Mouse (Mus musculus) midbrain, embryonic 16.5 days (tissue): ENCODE measurements around the gene Rgs6. TPM values are rescaled to one million over a fixed set of nuclear protein-coding genes. Genes with fewer than 3 reads are reported as not detected.

Source experiments
- ATAC-seq: fragments of 200-750 bp; cut with Nextera tagmentation; 2 replicates; pipeline ENCODE4 v1.8.0; 2017; ENCODE audit warnings: moderate TSS enrichment
- H3K27ac ChIP-seq: fragments of 300-500 bp; sonication (generic); 2 replicates; pipeline ENCODE4 v1.5.1; 2014; ENCODE audit warnings: mild to moderate bottlenecking, low read length, mixed read lengths
- H3K27me3 ChIP-seq: fragments of 300-500 bp; sonication (generic); 2 replicates; pipeline ENCODE4 v1.6.1; 2014; ENCODE audit warnings: low read depth, low read length, mixed read lengths; ENCODE audit not compliant: control insufficient read depth, insufficient read depth
- H3K36me3 ChIP-seq: fragments of 300-500 bp; sonication (generic); 2 replicates; pipeline ENCODE4 v1.6.1; 2014; ENCODE audit warnings: mild to moderate bottlenecking, low read length, moderate library complexity, mixed read lengths; ENCODE audit not compliant: control insufficient read depth, insufficient read depth
- H3K4me1 ChIP-seq: fragments of 300-500 bp; sonication (generic); 2 replicates; pipeline ENCODE4 v1.6.1; 2014; ENCODE audit warnings: mild to moderate bottlenecking, low read length, mixed read lengths; ENCODE audit not compliant: control insufficient read depth, insufficient read depth
- H3K4me2 ChIP-seq: fragments of 300-500 bp; sonication (generic); 2 replicates; pipeline ENCODE4 v1.6.1; 2014; ENCODE audit warnings: mild to moderate bottlenecking, low read length, mixed read lengths
- H3K4me3 ChIP-seq: fragments of 300-500 bp; sonication (generic); 2 replicates; pipeline ENCODE4 v1.5.1; 2014; ENCODE audit warnings: low read depth, mild to moderate bottlenecking, low read length, moderate library complexity, mixed read lengths
- H3K9ac ChIP-seq: fragments of 300-500 bp; sonication (generic); 2 replicates; pipeline ENCODE4 v1.6.1; 2014; ENCODE audit warnings: low read depth, low read length, mixed read lengths
- H3K9me3 ChIP-seq: fragments of 300-500 bp; sonication (generic); replicated peaks from 2 replicates; pipeline ENCODE4 v1.6.1; 2014; ENCODE audit warnings: mild to moderate bottlenecking, low read length, mixed read lengths; ENCODE audit not compliant: control insufficient read depth, poor library complexity, severe bottlenecking
- WGBS: fragments of 180-500 bp; shearing (Covaris S2); extraction: QIAGEN DNeasy Blood & Tissue Kit; methylation state at CpG from one replicate; pipeline ENCODE4 v1.1.7; 2014; 5-methylcytosine and 5-hydroxymethylcytosine counted together
- polyA plus RNA-seq: library from polyadenylated mRNA; unstranded; fragments of >200 nt; fragmentation: Nextera tagmentation; extraction: Ambion mirVana; gene quantifications from 2 replicates; pipeline ENCODE4 v1.2.1, GENCODE M21; 2015

The Rgs6 gene
- polyA plus RNA-seq, 1 experiment from 2014 or later: 17.9 TPM

- Histone ChIP-seq H3K9me3 (no peaks in the 10 kb centered on the region), H3K27me3 (no peaks in the 10 kb centered on the region), H3K4me3 (no peak overlapping the region), H3K9ac (no peak overlapping the region), H3K4me2 (no peak overlapping the region), H3K4me1 (no peaks in the 10 kb centered on the region), H3K27ac (no peak overlapping the region), H3K36me3 (no peaks in the 10 kb centered on the region)
- 44% methylated on average over 4 of the region's 4 CpGs for WGBS
- ATAC-seq: no peak
Observed at GRCm38 (mm10) chr12:82970521-82971105, 382.5 kb downstream of the Rgs6 start.

- no peaks in the 10 kb centered on the region for H3K9me3 ChIP-seq
- no peak overlapping the region for H3K27ac ChIP-seq
- WGBS: 83% methylated on average over 1 of the region's 1 CpGs
- no peaks in the 10 kb centered on the region for H3K36me3 ChIP-seq
- no peaks in the 10 kb centered on the region for H3K4me1 ChIP-seq
- no peak for ATAC-seq
- no peak overlapping the region for H3K9ac ChIP-seq
- H3K4me3 ChIP-seq: no peak overlapping the region
- H3K4me2 ChIP-seq: no peak overlapping the region
- H3K27me3 ChIP-seq: no peaks in the 10 kb centered on the region
Observed at GRCm38 (mm10) chr12:82971176-82971575, 383.1 kb downstream of the Rgs6 start.

DNA sequence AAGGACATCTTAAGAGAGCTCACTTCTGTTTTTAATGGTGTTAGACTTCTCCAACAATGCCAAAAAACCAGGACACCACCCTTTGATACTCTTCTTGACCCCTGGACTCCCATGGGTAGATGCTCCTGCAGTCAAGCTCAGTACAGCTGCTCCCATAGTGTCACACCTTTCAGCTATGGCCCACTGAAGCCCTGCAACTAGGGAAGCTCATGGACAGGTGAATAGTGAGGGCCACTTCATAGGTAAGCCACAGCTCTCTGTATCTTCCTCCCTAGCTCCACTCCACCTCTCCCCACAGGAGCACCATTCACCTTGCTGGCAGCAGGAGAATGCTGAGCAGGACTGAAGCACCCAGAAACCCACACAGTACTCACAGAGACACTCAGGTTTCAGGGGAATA lies 384.6 kb downstream of the Rgs6 start:
- Histone ChIP-seq H3K4me1 (no peaks in the 10 kb centered on the region), H3K9ac (no peak overlapping the region), H3K36me3 (no peaks in the 10 kb centered on the region), H3K4me2 (no peak overlapping the region), H3K27ac (no peak overlapping the region), H3K4me3 (no peak overlapping the region), H3K9me3 (no peaks in the 10 kb centered on the region), H3K27me3 (no peaks in the 10 kb centered on the region)
- no peak for ATAC-seq

DNA sequence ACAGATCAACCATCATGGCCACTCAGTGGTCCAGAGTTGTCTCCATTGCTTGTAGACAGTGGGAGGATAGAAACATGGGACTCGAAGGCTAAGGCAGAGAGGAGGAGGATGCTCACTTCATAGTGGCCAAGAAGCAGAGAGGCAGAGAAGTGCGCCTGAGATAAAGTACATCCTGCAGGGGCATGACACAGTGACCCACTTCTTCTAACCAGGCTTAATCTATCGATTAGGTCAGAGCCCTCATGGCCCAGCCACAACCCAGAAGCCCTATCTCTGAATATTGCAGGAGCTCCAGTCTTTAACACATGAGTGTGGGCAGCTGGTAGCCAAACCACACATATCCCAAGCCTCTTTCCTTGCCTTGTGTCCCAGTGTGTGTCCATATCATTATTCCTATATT lies 385.7 kb downstream of the Rgs6 start:
- H3K4me1 ChIP-seq: no peaks in the 10 kb centered on the region
- ATAC-seq: no peak
- no peak overlapping the region for H3K9ac ChIP-seq
- 91% methylated on average over 3 of the region's 3 CpGs for WGBS
- no peak overlapping the region for H3K4me3 ChIP-seq
- H3K27ac ChIP-seq: no peak overlapping the region
- H3K36me3 ChIP-seq: no peaks in the 10 kb centered on the region
- H3K27me3 ChIP-seq: no peaks in the 10 kb centered on the region
- H3K4me2 ChIP-seq: no peak overlapping the region
- no peaks in the 10 kb centered on the region for H3K9me3 ChIP-seq

DNA sequence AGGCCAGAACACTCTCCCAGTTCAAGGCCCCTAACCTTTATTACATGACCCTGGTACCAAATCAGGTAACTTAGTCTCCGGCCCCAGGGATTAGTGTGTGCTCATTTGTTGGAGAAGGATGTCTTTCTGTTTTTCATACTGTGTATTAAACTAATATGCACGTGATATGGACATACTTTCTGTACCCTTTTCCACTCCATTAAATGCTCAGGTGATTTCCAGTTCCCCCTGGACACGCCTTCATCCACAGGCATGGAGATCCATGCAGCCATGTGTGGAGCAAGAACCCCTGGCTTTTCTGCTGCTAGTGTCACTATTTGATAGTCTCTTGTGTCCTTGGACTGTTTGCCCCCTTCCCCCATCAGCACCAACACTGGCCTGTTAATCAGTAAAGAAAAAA lies 390.2 kb downstream of the Rgs6 start:
- no peak for ATAC-seq
- Histone ChIP-seq H3K36me3 (no peaks in the 10 kb centered on the region), H3K4me3 (no peak overlapping the region), H3K4me2 (no peak overlapping the region), H3K27me3 (no peaks in the 10 kb centered on the region), H3K9me3 (no peaks in the 10 kb centered on the region), H3K4me1 (no peaks in the 10 kb centered on the region), H3K27ac (no peak overlapping the region), H3K9ac (no peak overlapping the region)
- WGBS: 89% methylated on average over 3 of the region's 3 CpGs

- Histone ChIP-seq H3K4me1 (no peaks in the 10 kb centered on the region), H3K9ac (no peak overlapping the region), H3K4me3 (no peak overlapping the region), H3K27ac (no peak overlapping the region), H3K36me3 (no peaks in the 10 kb centered on the region), H3K9me3 (no peaks in the 10 kb centered on the region), H3K27me3 (no peaks in the 10 kb centered on the region), H3K4me2 (no peak overlapping the region)
- 88% methylated on average over 4 of the region's 4 CpGs for WGBS
- no peak for ATAC-seq
Observed at GRCm38 (mm10) chr12:82982716-82983115, 394.6 kb downstream of the Rgs6 start.

DNA sequence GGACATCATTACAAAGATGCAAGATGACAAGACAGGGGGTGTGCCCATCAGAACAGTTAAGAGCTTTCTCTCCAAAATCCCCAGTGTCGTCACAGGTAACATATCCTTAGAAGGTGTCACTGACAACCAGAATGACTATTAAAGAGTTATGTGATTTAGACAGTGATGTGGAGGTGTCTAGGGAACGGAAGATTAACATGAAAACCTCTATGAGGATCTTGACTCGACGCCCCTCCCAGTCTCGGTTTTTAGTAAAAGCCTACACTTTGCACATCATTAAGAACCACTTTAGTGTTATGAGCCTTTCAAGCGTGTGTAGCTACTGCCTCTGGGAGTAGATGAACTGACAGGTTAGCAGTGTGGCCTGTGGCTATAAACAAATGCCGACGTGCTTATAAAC lies 397.2 kb downstream of the Rgs6 start:
- Histone ChIP-seq H3K4me2 (no peak overlapping the region), H3K9me3 (no peaks in the 10 kb centered on the region), H3K36me3 (no peaks in the 10 kb centered on the region), H3K4me3 (no peak overlapping the region), H3K4me1 (no peaks in the 10 kb centered on the region), H3K9ac (no peak overlapping the region), H3K27me3 (no peaks in the 10 kb centered on the region), H3K27ac (no peak overlapping the region)
- ATAC-seq: no peak
- WGBS: 79% methylated on average over 8 of the region's 8 CpGs

- Histone ChIP-seq H3K4me1 (no peaks in the 10 kb centered on the region), H3K4me2 (no peak overlapping the region), H3K27me3 (no peaks in the 10 kb centered on the region), H3K27ac (no peak overlapping the region), H3K36me3 (no peaks in the 10 kb centered on the region), H3K9me3 (no peaks in the 10 kb centered on the region), H3K4me3 (no peak overlapping the region), H3K9ac (no peak overlapping the region)
- WGBS: 87% methylated on average over 1 of the region's 1 CpGs
- no peak for ATAC-seq
Observed at GRCm38 (mm10) chr12:82987661-82988060, 399.6 kb downstream of the Rgs6 start.

GRCm38 (mm10) chr12:82993905-82994304 lies 405.8 kb downstream of the Rgs6 start:
- no peak for ATAC-seq
- WGBS: 24% methylated on average over 4 of the region's 4 CpGs

More at GRCm38 (mm10) chr12:82993905-82994304, 405.8 kb downstream of the Rgs6 start:
- Histone ChIP-seq H3K9me3 (no peaks in the 10 kb centered on the region), H3K27ac (no peak overlapping the region), H3K9ac (no peak overlapping the region), H3K27me3 (no peaks in the 10 kb centered on the region), H3K4me1 (no peaks in the 10 kb centered on the region; the same call in 1 of the 2 replicates), H3K4me3 (no peak overlapping the region), H3K36me3 (no peaks in the 10 kb centered on the region), H3K4me2 (no peak overlapping the region)
